Mouse (Mus musculus): ENCODE measurements around the gene Nrtn.

DNA sequence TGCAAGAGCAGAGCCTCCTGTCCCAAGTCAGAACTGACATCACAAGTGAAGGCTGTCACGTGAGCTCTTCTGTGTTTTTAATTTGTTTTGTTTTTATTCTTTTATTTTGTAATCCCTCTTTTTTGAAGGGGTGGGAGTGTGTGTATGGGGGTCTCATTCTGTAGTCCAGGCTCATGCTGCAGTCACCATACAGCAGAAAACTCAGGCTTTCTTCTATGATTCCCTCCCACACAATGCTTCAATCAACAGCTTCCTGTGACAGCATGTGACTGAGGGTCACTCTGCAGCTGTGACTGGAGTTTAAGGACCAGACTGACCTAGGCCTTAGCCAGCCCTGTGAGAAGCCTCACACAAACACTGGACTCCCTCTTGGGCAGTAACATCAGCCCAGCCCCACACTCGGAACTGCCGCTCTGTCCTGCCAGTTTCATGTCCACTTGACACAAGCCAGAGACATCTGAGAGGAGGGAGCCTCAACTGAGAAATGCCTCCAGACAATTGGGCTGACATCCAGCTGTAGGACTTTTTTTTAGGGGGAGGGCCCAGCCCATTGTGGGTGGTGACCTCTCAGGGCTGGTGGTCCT lies 21.5 kb upstream of the Nrtn start:
- TF ChIP-seq CTCF (conservative IDR thresholded peaks at IDR 0.05 in 1 of 2, IDR thresholded peaks at IDR 0.05 in 1 of 2; ENCODE audit: low read depth in 2 of 2, low read length in 2 of 2) (no peak), EP300 (IDR thresholded peaks at IDR 0.05; ENCODE audit: low read length) (no peak), POLR2A (IDR thresholded peaks at IDR 0.05; ENCODE audit: low read depth, low read length) (no peak), NELFE (IDR thresholded peaks at IDR 0.05; ENCODE audit: low read depth, low read length) (no peak), IRF4 (IDR thresholded peaks at IDR 0.05; ENCODE audit: low read depth, low read length) (no peak), MYC (IDR thresholded peaks at IDR 0.05; ENCODE audit: low read depth, low read length) (no peak), HCFC1 (IDR thresholded peaks at IDR 0.05; ENCODE audit: low read depth, low read length) (no peak), SMC3 (IDR thresholded peaks at IDR 0.05; ENCODE audit: low read depth, low read length) (no peak), ZKSCAN1 (IDR thresholded peaks at IDR 0.05; ENCODE audit: borderline replicate concordance, low read depth, low read length) (no peak), POLR2AphosphoS2 (IDR thresholded peaks at IDR 0.05; ENCODE audit: low read depth, low read length) (no peak)
